Mouse (Mus musculus) brain, embryonic 18.5 days (tissue): Measurements from ENCODE around the gene Fbp1.
"Not testable (repeated sequence)": the region's sequence is repeated elsewhere in the genome, so short reads cannot be mapped to it uniquely, and the experiment has no call there.

Source experiments
- DNase-seq: peaks from one replicate; pipeline ENCODE4 v3.0.0-alpha.2; 2012; ENCODE audit warnings: low read depth, low spot score

The Fbp1 gene

GRCm38 (mm10) chr13:62887712-62888441, at the start of gene Fbp1:
Fbp1 (minus strand) TSS chr13:62888282.
- DNase-seq: no peak

DNA sequence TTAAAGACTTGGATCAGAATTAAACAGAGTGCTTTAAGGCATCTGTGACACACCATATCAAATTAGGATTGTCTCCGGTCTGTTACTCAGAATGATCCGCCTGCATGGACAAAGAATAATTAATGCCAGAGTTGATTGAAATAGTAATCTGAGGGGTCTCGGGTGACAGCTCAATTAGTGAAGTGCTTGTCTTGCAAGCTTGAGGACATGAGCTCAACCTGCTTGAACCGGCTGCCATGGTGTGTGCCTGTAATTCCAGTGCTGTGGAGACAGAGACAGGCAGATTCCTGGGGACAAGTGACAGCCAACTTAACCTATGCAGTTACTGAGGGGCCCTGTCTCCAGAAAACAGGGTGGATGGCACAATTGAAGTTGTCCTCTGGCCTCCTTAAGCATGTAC, 44.4 kb upstream of the Fbp1 start:
- no peak for DNase-seq

GRCm38 (mm10) chr13:62929766-62930389, 41.8 kb upstream of the Fbp1 start:
- no peak for DNase-seq

- DNase-seq: not testable (repeated sequence)
These were observed 41.1 kb upstream of the Fbp1 start for GRCm38 (mm10) chr13:62929144-62929543.

DNA sequence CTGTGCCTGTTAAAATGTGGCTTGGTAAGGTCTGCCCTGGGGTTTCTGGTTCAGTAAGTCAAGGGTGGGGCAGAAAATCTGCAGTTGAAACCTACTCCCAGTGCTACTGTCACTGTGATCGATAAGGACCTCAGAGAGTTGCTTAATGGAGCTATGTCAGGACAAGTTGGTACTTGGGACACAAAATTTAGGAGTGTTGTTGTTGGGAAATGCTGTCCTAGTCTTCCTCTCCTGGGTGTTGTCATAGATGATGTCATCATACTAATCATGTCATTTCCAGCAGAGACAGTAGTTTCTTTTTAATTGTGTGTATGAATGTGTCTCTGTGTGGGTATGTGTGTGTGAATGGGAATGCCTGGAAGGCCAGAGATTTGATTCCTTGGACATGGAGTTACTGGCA, 39.4 kb upstream of the Fbp1 start:
- DNase-seq: no peak

DNA sequence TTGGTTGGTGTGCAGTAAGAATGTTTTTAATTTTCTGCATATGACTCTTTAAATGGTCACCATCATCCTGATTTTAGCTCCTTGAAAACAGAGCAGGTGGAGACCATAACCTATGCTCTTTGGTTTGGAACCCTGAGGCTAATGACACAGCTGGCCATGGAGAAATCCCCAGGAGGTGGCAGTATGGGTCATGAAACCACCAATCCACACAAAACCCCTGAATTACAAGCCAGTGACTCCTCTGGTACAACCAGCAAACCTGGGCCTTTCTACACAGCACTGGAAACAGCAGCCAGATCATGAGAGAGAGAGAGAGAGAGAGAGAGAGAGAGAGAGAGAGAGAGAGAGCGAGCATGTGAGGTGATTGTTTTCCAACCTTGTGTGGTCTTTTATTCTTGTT, 38.4 kb upstream of the Fbp1 start:
- no peak for DNase-seq

- DNase-seq: no peak
These were observed 35.1 kb upstream of the Fbp1 start for GRCm38 (mm10) chr13:62923182-62923581.

- no peak for DNase-seq
These were observed 34.6 kb upstream of the Fbp1 start for GRCm38 (mm10) chr13:62922645-62923044.

GRCm38 (mm10) chr13:62919647-62920341, 31.7 kb upstream of the Fbp1 start:
- peak; percentile 52 for DNase-seq

DNA sequence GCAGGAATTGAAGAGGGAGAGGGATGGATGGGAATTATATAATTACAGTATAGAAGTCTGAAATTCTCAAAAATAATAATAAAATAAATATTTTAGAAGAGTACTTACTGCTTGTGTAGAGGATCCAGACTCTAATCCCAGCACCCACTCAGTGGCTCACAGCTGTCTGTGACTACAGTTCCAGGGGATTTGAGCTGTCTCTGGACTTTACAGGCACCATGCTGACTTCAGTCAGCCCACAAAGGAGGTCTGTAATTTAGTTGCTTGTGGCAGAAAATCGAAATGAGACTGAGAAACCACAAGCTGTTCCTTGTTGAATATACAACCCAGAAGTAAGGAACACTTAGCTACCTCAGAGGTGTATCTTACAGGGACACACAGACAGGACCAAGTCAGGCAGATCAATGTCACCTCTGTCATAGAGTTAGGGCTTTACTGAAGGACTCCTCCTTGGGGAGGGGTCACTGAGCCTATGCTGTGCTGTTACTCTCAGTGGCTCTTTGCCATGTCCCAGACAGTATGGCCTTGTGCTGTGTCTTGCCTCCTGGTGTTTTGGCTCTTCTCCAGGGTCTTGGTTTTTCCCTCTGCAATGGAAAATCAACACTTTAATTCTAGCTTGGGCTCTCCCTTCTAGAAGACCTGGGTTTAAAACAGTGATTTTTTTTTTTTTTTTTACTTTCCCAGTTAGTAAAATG, 29.5 kb upstream of the Fbp1 start:
- no peak for DNase-seq

DNA sequence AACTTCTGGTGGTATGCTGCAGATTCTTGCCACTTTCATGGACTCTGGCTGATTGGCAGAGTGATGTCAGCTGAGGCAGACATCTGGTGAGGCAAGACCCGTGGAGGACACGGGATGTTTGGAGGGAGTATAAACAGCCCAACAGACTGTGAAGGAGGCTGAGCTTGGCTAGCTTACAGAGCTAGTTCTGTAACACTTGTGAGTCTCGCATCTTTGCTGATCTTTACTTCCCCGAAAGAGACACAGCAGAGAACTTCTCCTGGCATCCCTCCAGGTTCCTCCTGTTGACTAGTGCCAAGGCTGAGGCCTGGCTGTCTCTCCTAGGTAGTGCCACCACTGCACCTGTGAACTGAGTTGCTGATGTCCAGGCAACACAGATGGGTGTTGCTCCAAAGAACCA, 28.6 kb upstream of the Fbp1 start:
- no peak for DNase-seq

DNA sequence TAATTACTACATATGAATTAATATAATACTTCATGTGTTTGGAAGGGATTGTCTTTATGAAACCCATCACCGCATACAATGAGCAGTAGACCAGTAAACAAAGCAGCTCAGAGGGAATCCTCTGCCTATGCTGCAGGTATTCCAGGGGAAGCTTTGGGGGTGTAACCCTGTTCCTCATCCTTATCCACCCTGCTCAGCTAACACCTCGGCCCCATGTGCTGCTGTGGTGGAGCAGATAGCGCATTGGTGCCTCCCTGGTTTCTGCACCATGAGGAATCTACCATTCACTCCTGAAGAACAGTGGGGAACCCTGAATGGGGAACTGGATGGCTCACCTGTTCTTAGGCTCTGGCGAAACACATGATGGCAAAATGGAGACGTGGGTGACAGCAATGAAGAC, 23.5 kb upstream of the Fbp1 start:
- DNase-seq: no peak

DNA sequence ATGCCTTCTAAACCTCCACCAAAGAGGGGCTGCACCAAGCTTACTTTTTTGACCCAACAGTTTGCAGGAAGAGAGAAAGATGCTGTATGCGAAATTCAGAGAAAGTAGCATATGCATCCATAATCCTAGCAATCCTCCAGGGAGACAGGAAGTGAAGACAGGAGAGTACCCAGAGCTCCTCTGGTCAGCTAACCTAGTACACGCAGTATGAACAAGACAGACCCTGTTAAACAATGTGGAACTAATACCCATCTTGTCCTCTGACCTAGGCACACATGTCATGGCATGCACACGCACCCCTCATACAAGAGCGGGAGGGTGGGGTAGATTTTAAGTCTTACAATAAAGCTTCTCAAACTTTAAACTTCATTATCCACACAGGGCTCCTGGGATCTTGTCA, 22.1 kb upstream of the Fbp1 start:
- no peak for DNase-seq

- no peak for DNase-seq
These were observed 21.7 kb upstream of the Fbp1 start for GRCm38 (mm10) chr13:62909776-62910175.

- DNase-seq: no peak
These were observed 20.1 kb upstream of the Fbp1 start for GRCm38 (mm10) chr13:62908163-62908559.

DNA sequence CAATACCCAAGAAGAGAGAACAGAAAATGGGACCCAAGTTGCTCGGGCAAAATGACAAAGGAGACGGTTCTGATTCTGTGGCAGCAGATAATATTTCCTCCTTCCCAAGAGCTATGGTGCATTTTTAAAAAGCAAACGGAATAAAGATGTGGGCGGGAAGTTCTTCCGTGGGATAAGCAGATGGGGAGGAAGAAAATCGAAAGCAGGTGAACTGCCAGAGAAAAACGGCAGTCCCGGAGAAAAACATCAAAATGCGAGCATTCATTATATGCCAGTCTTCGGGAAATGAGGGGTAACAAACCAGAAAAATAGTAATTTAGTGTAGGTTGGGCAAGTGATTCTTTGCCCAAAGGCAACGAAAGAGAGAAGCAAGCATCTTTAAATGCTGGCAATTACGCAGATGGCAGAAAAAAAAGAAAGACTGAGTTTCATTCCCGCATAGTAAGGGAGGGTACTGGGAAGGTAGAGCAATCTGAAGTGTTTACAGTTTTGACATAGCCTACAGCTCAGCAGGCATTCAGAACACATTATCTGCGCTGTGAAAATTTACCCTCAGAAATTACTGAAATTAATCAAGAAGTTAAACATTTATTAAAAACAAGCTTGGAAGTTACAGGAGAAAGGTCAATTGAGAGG, 19.6 kb upstream of the Fbp1 start:
- no peak for DNase-seq

DNA sequence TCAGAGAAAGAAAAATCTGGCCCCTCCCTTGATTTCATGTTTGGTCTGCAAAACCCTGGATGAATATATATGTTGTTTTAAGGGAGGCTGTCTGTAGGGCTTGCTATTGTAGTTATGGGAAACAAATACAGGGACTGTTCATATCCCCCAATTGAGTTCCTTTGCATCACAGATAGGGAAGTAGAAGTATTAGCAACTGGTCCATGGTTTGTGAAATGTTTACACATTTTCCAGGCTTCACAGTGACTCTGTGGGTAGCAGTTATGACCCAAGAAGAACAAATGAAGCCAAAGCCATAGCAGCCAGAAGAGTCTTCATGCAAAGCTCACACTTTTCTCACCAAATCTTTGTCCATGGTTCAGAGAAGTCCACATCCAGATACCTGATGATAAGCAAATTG, 13.1 kb upstream of the Fbp1 start:
- no peak for DNase-seq

- DNase-seq: peak; percentile 30
These were observed 10.0 kb upstream of the Fbp1 start for GRCm38 (mm10) chr13:62897927-62898646.

- no peak for DNase-seq
These were observed 5.2 kb upstream of the Fbp1 start for GRCm38 (mm10) chr13:62893044-62893842.

DNA sequence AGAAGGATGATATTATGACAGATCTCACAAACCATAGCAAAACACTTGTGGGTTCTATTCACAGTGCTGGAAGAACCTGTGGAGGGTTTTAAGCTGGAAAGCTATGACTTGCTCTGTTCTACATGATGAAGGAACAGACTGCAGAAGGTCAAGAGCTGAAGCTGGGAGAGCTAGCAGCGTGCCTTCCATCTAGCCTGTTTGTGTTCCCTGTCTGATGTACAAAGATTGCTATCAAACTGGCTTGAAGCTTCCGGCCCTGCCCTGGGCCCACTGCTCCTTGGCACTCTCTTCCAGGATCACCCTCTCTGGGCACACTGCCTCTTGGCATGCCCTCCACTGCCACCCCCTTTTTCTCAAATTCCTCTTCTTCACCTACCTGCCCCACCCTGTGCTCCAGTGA, 1.2 kb upstream of the Fbp1 start:
- no peak for DNase-seq
